Mouse (Mus musculus): ENCODE measurements around the gene Stk32c.

Stk32c gene

GRCm38 (mm10) chr7:139228447-139229171 lies 15.5 kb upstream of the Stk32c start:
- no peak for DNase-seq

- DNase-seq, result peak; percentile 3
These were observed 13.3 kb upstream of the Stk32c start for GRCm38 (mm10) chr7:139226416-139226815.

GRCm38 (mm10) chr7:139224725-139225124 lies 11.6 kb upstream of the Stk32c start:
- DNase-seq, result peak; percentile 72

- peak; percentile 3 for DNase-seq
These were observed 11.0 kb upstream of the Stk32c start for GRCm38 (mm10) chr7:139224070-139224469.

GRCm38 (mm10) chr7:139222341-139222740 lies 9.2 kb upstream of the Stk32c start:
- no peak for DNase-seq

- DNase-seq, result peak; percentile 2
These were observed 8.7 kb upstream of the Stk32c start for GRCm38 (mm10) chr7:139221856-139222255.

GRCm38 (mm10) chr7:139221072-139221471 lies 8.0 kb upstream of the Stk32c start:
- no peak for DNase-seq

- peak; percentile 34 for DNase-seq
These were observed 7.2 kb upstream of the Stk32c start for GRCm38 (mm10) chr7:139220303-139220702.

GRCm38 (mm10) chr7:139219486-139219885 lies 6.4 kb upstream of the Stk32c start:
- peak; percentile 5 for DNase-seq

- DNase-seq, result peak; percentile 82
These were observed 5.7 kb upstream of the Stk32c start for GRCm38 (mm10) chr7:139218641-139219415.

- DNase-seq, result no peak
These were observed 3.9 kb upstream of the Stk32c start for GRCm38 (mm10) chr7:139217046-139217445.

GRCm38 (mm10) chr7:139216464-139216863 lies 3.4 kb upstream of the Stk32c start:
- DNase-seq, result no peak

- no peak for DNase-seq
These were observed 2.8 kb upstream of the Stk32c start for GRCm38 (mm10) chr7:139215946-139216345.

GRCm38 (mm10) chr7:139215516-139215915 lies 2.4 kb upstream of the Stk32c start:
- no peak for DNase-seq

- DNase-seq, result peak; percentile 3
These were observed 1.7 kb upstream of the Stk32c start for GRCm38 (mm10) chr7:139214596-139215340.

GRCm38 (mm10) chr7:139214160-139214559 lies 1.1 kb upstream of the Stk32c start:
- DNase-seq, result peak; percentile 8

- DNase-seq, result peak; percentile 15
These were observed 644 bp upstream of the Stk32c start for GRCm38 (mm10) chr7:139213751-139214150.

- DNase-seq, result no peak
These were observed 1.3 kb downstream of the Stk32c start for GRCm38 (mm10) chr7:139211761-139212160.

- no peak for DNase-seq
These were observed 4.4 kb downstream of the Stk32c start for GRCm38 (mm10) chr7:139208773-139209095.

GRCm38 (mm10) chr7:139208023-139208772 lies 4.9 kb downstream of the Stk32c start:
- peak; percentile 66 for DNase-seq

- no peak for DNase-seq
These were observed 11.9 kb downstream of the Stk32c start for GRCm38 (mm10) chr7:139201209-139201608.

GRCm38 (mm10) chr7:139200108-139200507 lies 13.0 kb downstream of the Stk32c start:
- peak; percentile 83 for DNase-seq

GRCm38 (mm10) chr7:139197022-139197421 lies 16.1 kb downstream of the Stk32c start:
- DNase-seq, result no peak

All from kidney, postnatal 10 days (tissue).